Mouse (Mus musculus): ENCODE data around the gene Ppp5c. TPM values are rescaled to one million over a fixed set of nuclear protein-coding genes. Genes with fewer than 3 reads are reported as not detected.

The Ppp5c gene
- polyA plus RNA-seq, 1 experiment from 2014 or later: 102 TPM

GRCm38 (mm10) chr7:17024141-17024540 lies 3.6 kb downstream of the Ppp5c start:
- no peak overlapping the region for H3K9ac ChIP-seq
- no peak overlapping the region for H3K27ac ChIP-seq

GRCm38 (mm10) chr7:17023701-17024100 lies 4.0 kb downstream of the Ppp5c start:
- no peak overlapping the region for H3K9ac ChIP-seq
- no peak overlapping the region for H3K27ac ChIP-seq
- H3K4me3 ChIP-seq: no peak overlapping the region
- no peaks in the 10 kb centered on the region for H3K27me3 ChIP-seq
- 82% methylated on average over 4 of the region's 4 CpGs for WGBS
- H3K9me3 ChIP-seq (replicated peaks): no peaks in the 10 kb centered on the region
- no peak for ATAC-seq (ENCODE audit: low FRiP score)
- peaks cover 24% of the 10 kb centered on the region for H3K4me1 ChIP-seq
- peaks cover 54% of the 10 kb centered on the region for H3K36me3 ChIP-seq
- H3K4me2 ChIP-seq (replicated peaks): no peak overlapping the region

More at GRCm38 (mm10) chr7:17024141-17024540, 3.6 kb downstream of the Ppp5c start:
- no peaks in the 10 kb centered on the region for H3K9me3 ChIP-seq (replicated peaks)
- 90% methylated on average over 6 of the region's 6 CpGs for WGBS
- H3K36me3 ChIP-seq: peaks cover 54% of the 10 kb centered on the region
- no peak for ATAC-seq (ENCODE audit: low FRiP score)
- H3K27me3 ChIP-seq: no peaks in the 10 kb centered on the region
- H3K4me2 ChIP-seq (replicated peaks): no peak overlapping the region
- H3K4me1 ChIP-seq: peaks cover 24% of the 10 kb centered on the region
- H3K4me3 ChIP-seq: no peak overlapping the region

GRCm38 (mm10) chr7:17022176-17022575 lies 5.5 kb downstream of the Ppp5c start:
- no peak overlapping the region for H3K4me3 ChIP-seq
- ATAC-seq (ENCODE audit: low FRiP score): no peak
- H3K27ac ChIP-seq: no peak overlapping the region
- no peak overlapping the region for H3K4me2 ChIP-seq (replicated peaks)
- no peak overlapping the region for H3K9ac ChIP-seq
- no peaks in the 10 kb centered on the region for H3K27me3 ChIP-seq
- no peaks in the 10 kb centered on the region for H3K9me3 ChIP-seq (replicated peaks)
- 99% methylated on average over 15 of the region's 15 CpGs for WGBS
- peaks cover 24% of the 10 kb centered on the region for H3K4me1 ChIP-seq
- peaks cover 63% of the 10 kb centered on the region for H3K36me3 ChIP-seq

- Histone ChIP-seq H3K4me3 (no peak overlapping the region), H3K4me2 (replicated peaks) (no peak overlapping the region), H3K27me3 (no peaks in the 10 kb centered on the region), H3K4me1 (0 out of 2 replicates have a peak, but pooled peaks cover 4% of the 10 kb centered on the region), H3K9ac (no peak overlapping the region), H3K36me3 (peaks cover 89% of the 10 kb centered on the region), H3K9me3 (replicated peaks) (no peaks in the 10 kb centered on the region), H3K27ac (no peak overlapping the region)
- WGBS: 93% methylated on average over 7 of the region's 7 CpGs
- ATAC-seq (ENCODE audit: low FRiP score): no peak
Measured at GRCm38 (mm10) chr7:17019426-17020166, 8.1 kb downstream of the Ppp5c start.

GRCm38 (mm10) chr7:17017921-17018320 lies 9.8 kb downstream of the Ppp5c start:
- Histone ChIP-seq H3K9ac (no peak overlapping the region), H3K9me3 (replicated peaks) (no peaks in the 10 kb centered on the region), H3K4me1 (no peaks in the 10 kb centered on the region), H3K27ac (no peak overlapping the region), H3K36me3 (peaks cover 86% of the 10 kb centered on the region), H3K27me3 (no peaks in the 10 kb centered on the region), H3K4me2 (replicated peaks) (no peak overlapping the region), H3K4me3 (no peak overlapping the region)
- 91% methylated on average over 2 of the region's 2 CpGs for WGBS
- ATAC-seq (ENCODE audit: low FRiP score): no peak

GRCm38 (mm10) chr7:17017036-17017435 lies 10.7 kb downstream of the Ppp5c start:
- Histone ChIP-seq H3K36me3 (peaks cover 86% of the 10 kb centered on the region), H3K9me3 (replicated peaks) (no peaks in the 10 kb centered on the region), H3K27me3 (no peaks in the 10 kb centered on the region), H3K4me3 (no peak overlapping the region), H3K9ac (no peak overlapping the region), H3K4me1 (no peaks in the 10 kb centered on the region), H3K4me2 (replicated peaks) (no peak overlapping the region), H3K27ac (no peak overlapping the region)
- no peak for ATAC-seq (ENCODE audit: low FRiP score)
- 78% methylated on average over 1 of the region's 1 CpGs for WGBS

- no peak for ATAC-seq (ENCODE audit: low FRiP score)
- H3K9ac ChIP-seq: no peak overlapping the region
- no peak overlapping the region for H3K4me3 ChIP-seq
- 79% methylated on average over 6 of the region's 6 CpGs for WGBS
- peaks cover 86% of the 10 kb centered on the region for H3K36me3 ChIP-seq
- H3K27ac ChIP-seq: no peak overlapping the region
- H3K4me1 ChIP-seq: no peaks in the 10 kb centered on the region
- no peaks in the 10 kb centered on the region for H3K27me3 ChIP-seq
- H3K9me3 ChIP-seq (replicated peaks): no peaks in the 10 kb centered on the region
- H3K4me2 ChIP-seq (replicated peaks): no peak overlapping the region
Measured at GRCm38 (mm10) chr7:17015381-17015780, 12.3 kb downstream of the Ppp5c start.

GRCm38 (mm10) chr7:17011909-17012590 lies 15.7 kb downstream of the Ppp5c start:
- Histone ChIP-seq H3K36me3 (peaks cover 91% of the 10 kb centered on the region), H3K4me2 (replicated peaks) (no peak overlapping the region), H3K27me3 (no peaks in the 10 kb centered on the region), H3K9ac (no peak overlapping the region), H3K4me3 (no peak overlapping the region), H3K4me1 (no peaks in the 10 kb centered on the region), H3K27ac (no peak overlapping the region), H3K9me3 (replicated peaks) (no peaks in the 10 kb centered on the region)
- no peak for ATAC-seq (ENCODE audit: low FRiP score)
- WGBS: 94% methylated on average over 7 of the region's 7 CpGs

GRCm38 (mm10) chr7:17010010-17010347 lies 17.7 kb downstream of the Ppp5c start:
- Histone ChIP-seq H3K27ac (no peak overlapping the region), H3K27me3 (no peaks in the 10 kb centered on the region), H3K36me3 (peaks cover 91% of the 10 kb centered on the region), H3K4me3 (no peak overlapping the region), H3K9me3 (replicated peaks) (no peaks in the 10 kb centered on the region), H3K4me2 (replicated peaks) (no peak overlapping the region), H3K4me1 (no peaks in the 10 kb centered on the region), H3K9ac (no peak overlapping the region)
- ATAC-seq (ENCODE audit: low FRiP score): no peak
- WGBS: 93% methylated on average over 5 of the region's 5 CpGs

- H3K9me3 ChIP-seq (replicated peaks): no peaks in the 10 kb centered on the region
- H3K27ac ChIP-seq: no peak overlapping the region
- H3K9ac ChIP-seq: no peak overlapping the region
- H3K27me3 ChIP-seq: no peaks in the 10 kb centered on the region
- no peaks in the 10 kb centered on the region for H3K4me1 ChIP-seq
- ATAC-seq (ENCODE audit: low FRiP score): no peak
- H3K4me2 ChIP-seq (replicated peaks): no peak overlapping the region
- WGBS: 96% methylated on average over 16 of the region's 16 CpGs
- peaks cover 91% of the 10 kb centered on the region for H3K36me3 ChIP-seq
- H3K4me3 ChIP-seq: no peak overlapping the region
Measured at GRCm38 (mm10) chr7:17009326-17010009, 18.3 kb downstream of the Ppp5c start.

GRCm38 (mm10) chr7:17007300-17007699 lies 20.4 kb downstream of the Ppp5c start:
- no peak overlapping the region for H3K27ac ChIP-seq
- no peak overlapping the region for H3K9ac ChIP-seq
- no peak overlapping the region for H3K4me2 ChIP-seq (replicated peaks)
- H3K27me3 ChIP-seq: no peaks in the 10 kb centered on the region
- ATAC-seq (ENCODE audit: low FRiP score): no peak
- WGBS: 77% methylated on average over 4 of the region's 4 CpGs
- H3K36me3 ChIP-seq: peaks cover 85% of the 10 kb centered on the region
- no peak overlapping the region for H3K4me3 ChIP-seq
- H3K4me1 ChIP-seq: no peaks in the 10 kb centered on the region
- H3K9me3 ChIP-seq (replicated peaks): no peaks in the 10 kb centered on the region

- Histone ChIP-seq H3K27ac (no peak overlapping the region), H3K4me3 (no peak overlapping the region), H3K4me1 (no peaks in the 10 kb centered on the region), H3K36me3 (peaks cover 66% of the 10 kb centered on the region), H3K9me3 (replicated peaks) (no peaks in the 10 kb centered on the region), H3K27me3 (no peaks in the 10 kb centered on the region), H3K9ac (no peak overlapping the region), H3K4me2 (replicated peaks) (no peak overlapping the region)
- 91% methylated on average over 7 of the region's 7 CpGs for WGBS
- no peak for ATAC-seq (ENCODE audit: low FRiP score)
Measured at GRCm38 (mm10) chr7:17004716-17005115, 23.0 kb downstream of the Ppp5c start.
